Mouse (Mus musculus) T-helper 17 cell (primary cell): Measurements from ENCODE around the gene Ssu2.

ENCODE experiments used
- in situ Hi-C, 2 experiments: fragments of 300-600 bp; cut with MboI, MseI; formaldehyde crosslinking; loops; 1 replicate in 1 of 2; 2 replicates in 1 of 2; pipeline ENCODE4 v1.15.1; 2025; ENCODE audit warnings: high pct_unique_total_duplicates in 2 of 2

The Ssu2 gene

GRCm38 (mm10) chr6:112359341-112359740, 28.5 kb downstream of the Ssu2 start:
- in situ Hi-C loops: no loop called here

GRCm38 (mm10) chr6:112350452-112350851, 37.4 kb downstream of the Ssu2 start:
- in situ Hi-C loops: no loop called here

GRCm38 (mm10) chr6:112339016-112339415, 48.8 kb downstream of the Ssu2 start:
- in situ Hi-C loops: no loop called here

- in situ Hi-C loops: no loop called here
Measured at GRCm38 (mm10) chr6:112337667-112338066, 50.2 kb downstream of the Ssu2 start.

GRCm38 (mm10) chr6:112333930-112334329, 53.9 kb downstream of the Ssu2 start:
- in situ Hi-C loops: no loop called here

- in situ Hi-C loops: no loop called here
Measured at GRCm38 (mm10) chr6:112331223-112331598, 56.6 kb downstream of the Ssu2 start.

- in situ Hi-C loops: no loop called here
Measured at GRCm38 (mm10) chr6:112330520-112331222, 57.2 kb downstream of the Ssu2 start.

GRCm38 (mm10) chr6:112327793-112328192, 60.0 kb downstream of the Ssu2 start:
- in situ Hi-C loops: no loop called here

GRCm38 (mm10) chr6:112325213-112325612, 62.6 kb downstream of the Ssu2 start:
- in situ Hi-C loops: no loop called here

- in situ Hi-C loops: no loop called here
Measured at GRCm38 (mm10) chr6:112322916-112323315, 64.9 kb downstream of the Ssu2 start.

- in situ Hi-C loops: no loop called here
Measured at GRCm38 (mm10) chr6:112320679-112321078, 67.1 kb downstream of the Ssu2 start.

GRCm38 (mm10) chr6:112319449-112319848, 68.4 kb downstream of the Ssu2 start:
- in situ Hi-C loops: no loop called here

GRCm38 (mm10) chr6:112311385-112311784, 76.4 kb downstream of the Ssu2 start:
- in situ Hi-C loops: no loop called here

GRCm38 (mm10) chr6:112309330-112309938, 78.4 kb downstream of the Ssu2 start:
- in situ Hi-C loops: no loop called here
